Mouse (Mus musculus) myocyte (in vitro differentiated cells): ENCODE results near the gene Akap13. TPM values are rescaled to one million over a fixed set of nuclear protein-coding genes. Genes with fewer than 3 reads are reported as not detected.

Experiments used
- H3K27me3 ChIP-seq: one replicate; pipeline ENCODE4 v1.6.1; 2011; ENCODE audit not compliant: control insufficient read depth, insufficient read depth, insufficient read length
- H3K36me3 ChIP-seq: one replicate; pipeline ENCODE4 v1.6.1; 2011; ENCODE audit not compliant: control insufficient read depth, insufficient read depth
- H3K4me2 ChIP-seq: one replicate; pipeline ENCODE4 v1.6.1; 2011; ENCODE audit warnings: low read depth, control low read depth
- H3K4me3 ChIP-seq: one replicate; pipeline ENCODE4 v1.5.1; 2011; ENCODE audit warnings: mild to moderate bottlenecking, control low read depth, moderate library complexity
- H3K79me2 ChIP-seq: one replicate; pipeline ENCODE4 v1.6.1; 2011; ENCODE audit not compliant: control insufficient read depth, insufficient read depth
- H3ac ChIP-seq: one replicate; pipeline ENCODE4 v1.6.1; 2011; ENCODE audit not compliant: control insufficient read depth, insufficient read length
- CEBPB ChIP-seq: IDR thresholded peaks from 2 replicates; pipeline ENCODE4 v1.6.1; 2011; ENCODE audit warnings: mild to moderate bottlenecking, moderate library complexity; ENCODE audit not compliant: poor library complexity, insufficient read depth, severe bottlenecking
- E2F4 ChIP-seq: IDR thresholded peaks from one replicate; pipeline ENCODE4 v1.6.1; 2011; ENCODE audit warnings: mild to moderate bottlenecking, control low read depth, moderate library complexity; ENCODE audit not compliant: insufficient read depth
- MAX ChIP-seq: IDR thresholded peaks from one replicate; pipeline ENCODE4 v1.6.1; 2011; ENCODE audit warnings: low read depth, mild to moderate bottlenecking, control low read depth
- MYOD1 ChIP-seq, 3 experiments: IDR thresholded peaks; one replicate each; pipeline ENCODE4 v1.6.1; 2011; ENCODE audit warnings: control low read depth in 2 of 3, low read depth in 2 of 3, mild to moderate bottlenecking in 2 of 3, moderate library complexity in 1 of 3; ENCODE audit not compliant: insufficient read length in 2 of 3, control insufficient read depth in 1 of 3
- MYOG ChIP-seq, 3 experiments: IDR thresholded peaks; one replicate each; pipeline ENCODE4 v1.6.1; 2011; ENCODE audit warnings: control low read depth in 2 of 3, low read depth in 2 of 3, mild to moderate bottlenecking in 2 of 3; ENCODE audit not compliant: insufficient read length in 2 of 3, control insufficient read depth in 1 of 3, insufficient read depth in 1 of 3
- POLR2A ChIP-seq: IDR thresholded peaks from one replicate; pipeline ENCODE4 v1.6.1; 2011; ENCODE audit warnings: low read depth, mild to moderate bottlenecking, control low read depth, moderate library complexity; ENCODE audit not compliant: insufficient read length
- POLR2AphosphoS2 ChIP-seq: IDR thresholded peaks from one replicate; pipeline ENCODE4 v1.6.1; 2011; ENCODE audit warnings: low read depth, control low read depth; ENCODE audit not compliant: insufficient read length
- REST ChIP-seq: IDR thresholded peaks from one replicate; pipeline ENCODE4 v1.6.1; 2011; ENCODE audit warnings: mild to moderate bottlenecking, control low read depth, moderate library complexity; ENCODE audit not compliant: insufficient read depth, insufficient read length
- SRF ChIP-seq: IDR thresholded peaks from one replicate; pipeline ENCODE4 v1.6.1; 2011; ENCODE audit warnings: low read depth; ENCODE audit not compliant: control insufficient read depth, insufficient read length
- TCF12 ChIP-seq: IDR thresholded peaks from one replicate; pipeline ENCODE4 v1.6.1; 2011; ENCODE audit warnings: mild to moderate bottlenecking, control low read depth; ENCODE audit not compliant: poor library complexity, insufficient read depth, severe bottlenecking
- TCF3 ChIP-seq: IDR thresholded peaks from one replicate; pipeline ENCODE4 v1.6.1; 2011; ENCODE audit warnings: low read depth, control low read depth; ENCODE audit not compliant: insufficient read length
- USF1 ChIP-seq: IDR thresholded peaks from one replicate; pipeline ENCODE4 v1.6.1; 2011; ENCODE audit warnings: low read depth, mild to moderate bottlenecking, control low read depth, moderate library complexity
- polyA plus RNA-seq: library from polyadenylated mRNA; unstranded; fragments of >200 nt; fragmentation: generic; extraction: Trizol; gene quantifications from one replicate; pipeline ENCODE4 v1.2.1, GENCODE M21; 2012; ENCODE audit warnings: missing spikeins

Gene Akap13
- polyA plus RNA-seq, 1 experiment, result 13.9 TPM

- no peak for TF ChIP-seq USF1
- TF ChIP-seq MYOD1 (IDR thresholded peaks at IDR 0.05; ENCODE audit: control insufficient read depth in 1 of 3, insufficient read length in 2 of 3, low read depth in 2 of 3), result peak in 1 of 3 experiments; percentile 6
- peaks cover 11% of the 10 kb centered on the region for H3K79me2 ChIP-seq
- H3ac ChIP-seq, result no peak overlapping the region
- no peaks in the 10 kb centered on the region for H3K27me3 ChIP-seq
- peak overlapping the region; percentile 9 for H3K4me2 ChIP-seq
- H3K36me3 ChIP-seq, result peaks cover 24% of the 10 kb centered on the region
- H3K4me3 ChIP-seq, result no peak overlapping the region
Measured at GRCm38 (mm10) chr7:75586113-75586512, 130.8 kb downstream of the Akap13 start.

GRCm38 (mm10) chr7:75587727-75588126 lies 132.4 kb downstream of the Akap13 start:
- Histone ChIP-seq H3K36me3 (peaks cover 22% of the 10 kb centered on the region), H3K4me3 (no peak overlapping the region), H3ac (no peak overlapping the region), H3K79me2 (peaks cover 24% of the 10 kb centered on the region), H3K4me2 (no peak overlapping the region), H3K27me3 (no peaks in the 10 kb centered on the region)
- no peak for TF ChIP-seq POLR2A
- no peak for TF ChIP-seq REST
- TF ChIP-seq CEBPB, result no peak
- no peak for TF ChIP-seq SRF
- no peak for TF ChIP-seq TCF3
- no peak for TF ChIP-seq MYOG (IDR thresholded peaks at IDR 0.05; ENCODE audit: control insufficient read depth in 1 of 3, insufficient read depth in 1 of 3, insufficient read length in 2 of 3, low read depth in 2 of 3)
- TF ChIP-seq POLR2AphosphoS2, result no peak
- TF ChIP-seq USF1, result no peak
- TF ChIP-seq TCF12, result no peak
- TF ChIP-seq MAX, result no peak
- no peak for TF ChIP-seq MYOD1 (IDR thresholded peaks at IDR 0.05; ENCODE audit: control insufficient read depth in 1 of 3, insufficient read length in 2 of 3, low read depth in 2 of 3)
- no peak for TF ChIP-seq E2F4

GRCm38 (mm10) chr7:75589304-75589973 lies 134.1 kb downstream of the Akap13 start:
- Histone ChIP-seq H3ac (no peak overlapping the region), H3K79me2 (peaks cover 33% of the 10 kb centered on the region)

GRCm38 (mm10) chr7:75591961-75592360 lies 136.6 kb downstream of the Akap13 start:
- peaks cover 17% of the 10 kb centered on the region for H3K36me3 ChIP-seq
- H3ac ChIP-seq, result no peak overlapping the region
- no peak overlapping the region for H3K4me3 ChIP-seq
- peaks cover 47% of the 10 kb centered on the region for H3K79me2 ChIP-seq
- TF ChIP-seq TCF12, result no peak
- no peak for TF ChIP-seq USF1
- TF ChIP-seq MYOG (IDR thresholded peaks at IDR 0.05; ENCODE audit: control insufficient read depth in 1 of 3, insufficient read depth in 1 of 3, insufficient read length in 2 of 3, low read depth in 2 of 3), result no peak
- no peak for TF ChIP-seq MAX
- no peak for TF ChIP-seq MYOD1 (IDR thresholded peaks at IDR 0.05; ENCODE audit: control insufficient read depth in 1 of 3, insufficient read length in 2 of 3, low read depth in 2 of 3)
- TF ChIP-seq TCF3, result no peak
- no peak for TF ChIP-seq SRF
- no peak for TF ChIP-seq REST
- no peak for TF ChIP-seq POLR2AphosphoS2
- TF ChIP-seq CEBPB, result no peak
- no peak for TF ChIP-seq E2F4
- no peak for TF ChIP-seq POLR2A
- H3K27me3 ChIP-seq, result no peaks in the 10 kb centered on the region
- H3K4me2 ChIP-seq, result no peak overlapping the region

More at GRCm38 (mm10) chr7:75589304-75589973, 134.1 kb downstream of the Akap13 start:
- H3K36me3 ChIP-seq, result peaks cover 22% of the 10 kb centered on the region
- no peak for TF ChIP-seq TCF3
- no peaks in the 10 kb centered on the region for H3K27me3 ChIP-seq
- H3K4me2 ChIP-seq, result no peak overlapping the region
- no peak overlapping the region for H3K4me3 ChIP-seq

GRCm38 (mm10) chr7:75594801-75595200 lies 139.5 kb downstream of the Akap13 start:
- Histone ChIP-seq H3K36me3 (peaks cover 6% of the 10 kb centered on the region), H3K4me2 (peak overlapping the region; percentile 75), H3K79me2 (peaks cover 55% of the 10 kb centered on the region), H3ac (no peak overlapping the region), H3K4me3 (no peak overlapping the region), H3K27me3 (no peaks in the 10 kb centered on the region)
- TF ChIP-seq MYOD1 (IDR thresholded peaks at IDR 0.05; ENCODE audit: control insufficient read depth in 1 of 3, insufficient read length in 2 of 3, low read depth in 2 of 3), result no peak
- TF ChIP-seq USF1, result peak; percentile 39

GRCm38 (mm10) chr7:75595268-75595667 lies 139.9 kb downstream of the Akap13 start:
- no peak overlapping the region for H3K4me3 ChIP-seq
- H3ac ChIP-seq, result no peak overlapping the region
- peak overlapping the region; percentile 75 for H3K4me2 ChIP-seq
- no peaks in the 10 kb centered on the region for H3K27me3 ChIP-seq
- TF ChIP-seq E2F4 (no peak), TCF12 (no peak), TCF3 (no peak), POLR2A (no peak), REST (no peak), USF1 (no peak), POLR2AphosphoS2 (no peak), SRF (no peak)
- peaks cover 55% of the 10 kb centered on the region for H3K79me2 ChIP-seq
- H3K36me3 ChIP-seq, result peaks cover 7% of the 10 kb centered on the region
